Mouse (Mus musculus) frontal cortex, postnatal 10 days (tissue): ENCODE measurements around the gene Hs6st1.
A peak's percentile ranks its signal among the peaks of the same experiment; 100 is the strongest.
"Not testable (repeated sequence)": the region's sequence is repeated elsewhere in the genome, so short reads cannot be mapped to it uniquely, and the experiment has no call there.

ENCODE experiments used
- DNase-seq, 2 experiments: peaks; one replicate each; pipeline ENCODE4 v3.0.0; 2022; ENCODE audit warnings: low spot score in 2 of 2, mixed read lengths in 1 of 2

Gene Hs6st1

GRCm38 (mm10) chr1:36068076-36068475 is at the start of gene Hs6st1:
TSS of gene Hs6st1 (plus strand) at chr1:36068400.
- DNase-seq, result peak; percentile 87 to 90

DNA sequence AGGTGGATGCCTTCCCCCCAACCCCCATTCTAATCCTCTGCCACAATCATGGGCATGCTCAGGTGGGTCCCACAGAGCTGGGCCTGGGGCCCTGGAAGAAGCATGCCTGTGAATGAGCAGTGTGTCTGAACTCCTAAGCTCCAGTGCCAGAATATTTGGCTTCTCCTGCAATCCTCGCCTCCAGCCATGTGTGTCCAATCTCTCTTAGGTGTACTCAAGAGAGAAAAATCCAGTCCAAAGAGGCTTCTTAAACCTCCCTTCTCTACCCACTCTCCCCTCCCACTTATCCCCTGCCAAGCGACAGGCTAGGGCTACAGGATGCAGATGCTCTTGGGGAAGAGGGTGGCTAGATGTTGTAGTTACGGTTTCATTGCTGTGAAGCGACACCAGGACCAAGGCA is 49.6 kb upstream of the Hs6st1 start:
- DNase-seq, result no peak

DNA sequence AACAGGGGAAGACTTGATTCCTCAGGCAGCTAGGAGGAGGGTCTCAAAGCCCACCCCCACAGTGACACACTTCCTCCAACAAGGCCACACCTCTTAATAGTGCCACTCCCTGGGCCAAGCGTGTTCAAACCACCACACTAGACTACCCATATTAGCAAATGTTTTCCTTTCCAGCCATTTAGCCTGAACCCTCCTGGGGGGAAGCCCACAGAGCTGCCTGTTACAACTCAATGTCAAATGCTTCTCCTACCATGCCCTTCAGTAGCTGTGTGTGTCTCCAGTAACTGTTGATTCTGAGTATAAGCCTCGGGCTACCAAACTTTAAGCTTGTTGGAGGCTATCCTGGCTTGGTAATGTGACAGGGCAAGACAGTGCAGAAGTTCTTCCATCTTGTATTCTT is 49.0 kb upstream of the Hs6st1 start:
- DNase-seq, result no peak

DNA sequence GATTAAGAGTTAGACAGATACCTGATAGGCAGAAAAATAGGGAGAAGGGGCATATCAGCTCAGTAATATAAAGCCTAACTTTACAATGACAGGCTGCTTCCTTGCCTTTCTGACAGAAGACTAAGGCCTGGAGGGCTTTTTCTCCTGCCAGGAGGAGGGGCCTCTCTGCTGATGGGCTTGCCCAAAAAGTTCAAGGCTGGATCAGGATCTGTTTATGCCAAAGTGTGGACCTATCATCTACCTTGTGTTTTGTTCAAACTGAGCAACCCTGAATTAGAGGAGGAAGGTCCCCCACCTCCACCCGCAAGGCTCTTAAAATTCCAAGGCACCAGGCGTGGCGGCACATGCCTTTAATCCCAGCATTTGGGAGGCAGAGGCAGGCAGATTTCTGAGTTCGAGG is 47.9 kb upstream of the Hs6st1 start:
- no peak for DNase-seq

- DNase-seq, result peak; percentile 41 to 50
These were observed 37.8 kb upstream of the Hs6st1 start for GRCm38 (mm10) chr1:36030421-36030821.

DNA sequence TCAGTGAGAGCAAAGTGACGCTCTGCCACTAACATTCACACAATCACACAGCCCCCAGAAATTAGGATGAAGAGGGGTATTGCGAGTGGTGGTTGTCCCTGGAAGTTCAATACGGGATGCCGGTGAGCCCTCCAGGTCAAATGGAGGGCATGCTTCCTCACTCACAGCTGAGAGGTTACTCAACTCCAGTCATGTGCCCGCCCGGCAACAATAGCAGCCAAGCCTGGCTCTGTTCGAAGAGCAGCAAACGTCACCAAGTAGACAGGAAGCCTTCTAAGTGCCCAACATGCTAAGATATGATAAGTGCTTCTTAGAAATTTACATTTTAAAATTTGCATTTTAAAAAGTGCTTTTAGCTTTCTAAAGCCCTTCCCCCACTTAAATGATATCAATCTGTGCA is 29.4 kb upstream of the Hs6st1 start:
- no peak for DNase-seq

DNA sequence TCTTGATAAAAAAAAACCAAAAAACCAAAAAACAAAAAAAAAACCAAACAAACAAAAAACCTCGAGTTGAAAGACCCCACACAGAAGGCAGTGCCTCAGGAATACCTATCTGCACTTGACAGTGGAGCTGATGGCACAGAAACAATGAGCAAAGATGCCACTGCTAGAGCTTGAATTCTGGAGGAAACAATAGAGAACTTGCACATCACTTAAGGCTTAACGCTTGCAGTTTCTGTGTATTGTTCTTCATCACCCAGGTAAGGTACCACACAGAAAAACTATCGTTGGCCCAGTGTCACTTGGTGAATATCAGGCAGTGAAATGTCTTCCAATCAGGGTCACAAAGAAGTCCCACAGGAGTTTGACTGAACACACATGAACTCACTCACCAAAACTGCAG is 26.1 kb upstream of the Hs6st1 start:
- no peak for DNase-seq

DNA sequence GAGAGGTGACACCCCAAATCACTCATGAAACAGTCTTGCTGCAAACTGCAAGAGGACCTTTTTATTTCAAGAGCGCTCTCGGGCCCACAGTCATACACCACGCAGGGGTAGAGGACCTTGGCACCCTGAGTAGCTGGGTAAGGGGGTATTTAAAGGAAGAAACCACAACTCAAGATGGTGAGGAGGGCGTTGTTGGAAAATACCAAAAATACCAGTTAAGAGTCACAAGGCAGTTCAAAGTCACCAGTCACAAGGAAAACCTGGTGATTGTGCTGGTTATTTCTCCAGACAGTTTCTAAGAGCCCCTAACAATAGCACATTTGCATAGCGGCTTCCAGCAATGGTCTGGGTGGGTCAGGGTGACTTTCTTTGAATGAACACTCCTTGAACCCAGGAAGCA is 24.4 kb upstream of the Hs6st1 start:
- not testable (repeated sequence) for DNase-seq

GRCm38 (mm10) chr1:36044288-36044687 is 23.9 kb upstream of the Hs6st1 start:
- DNase-seq, result no peak

- no peak for DNase-seq
These were observed 15.5 kb upstream of the Hs6st1 start for GRCm38 (mm10) chr1:36052672-36053071.

DNA sequence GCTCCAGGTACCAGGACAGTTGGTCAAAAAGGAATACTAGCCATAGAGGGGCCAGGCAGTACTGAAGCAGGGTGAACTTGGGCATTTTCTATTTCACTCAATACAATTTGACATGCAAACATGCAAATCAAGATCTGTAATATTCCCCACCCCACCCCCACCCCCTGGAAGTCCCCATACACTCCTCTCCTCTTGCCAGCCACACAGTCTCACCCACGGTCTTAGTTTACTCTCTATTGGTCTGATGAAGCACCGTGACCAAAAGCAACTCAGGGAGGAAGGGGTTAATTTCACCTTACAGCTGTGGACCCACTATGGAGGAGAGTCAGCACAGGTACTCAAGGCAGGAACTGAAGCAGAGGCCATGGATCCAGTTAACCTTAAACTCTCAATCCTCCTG is 14.6 kb upstream of the Hs6st1 start:
- peak in 1 of 2 experiments; percentile 0 for DNase-seq

DNA sequence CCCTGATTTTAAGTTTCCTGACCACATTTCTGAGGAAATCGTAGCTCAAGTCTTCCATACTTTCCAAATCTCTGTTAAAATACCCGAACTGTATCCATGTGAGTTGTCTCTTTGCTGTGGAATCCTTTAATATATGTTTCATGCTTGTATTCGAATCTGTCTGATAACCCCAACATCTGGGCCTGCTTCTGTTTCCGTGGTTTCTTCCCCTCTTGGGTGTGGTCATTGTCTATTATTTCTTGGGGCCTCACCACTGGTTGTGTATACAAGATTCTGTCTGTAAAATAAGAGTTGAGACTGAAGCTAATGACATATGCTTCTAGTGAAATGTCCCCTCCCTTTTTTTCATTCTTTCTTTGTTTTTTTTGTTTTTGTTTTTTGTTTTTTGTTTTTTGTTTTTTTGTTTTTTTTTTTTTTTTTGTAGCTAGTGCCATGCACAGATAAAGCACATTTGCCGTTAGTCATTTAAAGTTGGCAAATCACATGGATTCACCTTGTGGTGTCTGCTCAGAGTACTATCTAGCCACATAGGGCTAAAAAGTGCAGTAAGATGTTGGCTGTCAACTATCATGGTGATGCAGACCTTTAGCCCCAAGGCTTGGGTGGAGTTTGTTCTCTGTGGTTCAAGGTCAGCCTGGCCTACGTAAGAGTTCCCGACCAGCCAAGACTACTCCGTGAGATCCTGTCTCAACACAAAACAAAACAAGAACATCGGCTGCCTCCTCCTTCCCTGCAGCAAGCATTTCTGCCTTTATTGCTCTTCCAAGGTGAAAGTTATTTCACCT is 13.8 kb upstream of the Hs6st1 start:
- no peak for DNase-seq

- peak in 1 of 2 experiments; percentile 0 for DNase-seq
These were observed 13.2 kb upstream of the Hs6st1 start for GRCm38 (mm10) chr1:36054967-36055357.

- DNase-seq, result peak in 1 of 2 experiments; percentile 2
These were observed 8.8 kb upstream of the Hs6st1 start for GRCm38 (mm10) chr1:36059351-36059750.

DNA sequence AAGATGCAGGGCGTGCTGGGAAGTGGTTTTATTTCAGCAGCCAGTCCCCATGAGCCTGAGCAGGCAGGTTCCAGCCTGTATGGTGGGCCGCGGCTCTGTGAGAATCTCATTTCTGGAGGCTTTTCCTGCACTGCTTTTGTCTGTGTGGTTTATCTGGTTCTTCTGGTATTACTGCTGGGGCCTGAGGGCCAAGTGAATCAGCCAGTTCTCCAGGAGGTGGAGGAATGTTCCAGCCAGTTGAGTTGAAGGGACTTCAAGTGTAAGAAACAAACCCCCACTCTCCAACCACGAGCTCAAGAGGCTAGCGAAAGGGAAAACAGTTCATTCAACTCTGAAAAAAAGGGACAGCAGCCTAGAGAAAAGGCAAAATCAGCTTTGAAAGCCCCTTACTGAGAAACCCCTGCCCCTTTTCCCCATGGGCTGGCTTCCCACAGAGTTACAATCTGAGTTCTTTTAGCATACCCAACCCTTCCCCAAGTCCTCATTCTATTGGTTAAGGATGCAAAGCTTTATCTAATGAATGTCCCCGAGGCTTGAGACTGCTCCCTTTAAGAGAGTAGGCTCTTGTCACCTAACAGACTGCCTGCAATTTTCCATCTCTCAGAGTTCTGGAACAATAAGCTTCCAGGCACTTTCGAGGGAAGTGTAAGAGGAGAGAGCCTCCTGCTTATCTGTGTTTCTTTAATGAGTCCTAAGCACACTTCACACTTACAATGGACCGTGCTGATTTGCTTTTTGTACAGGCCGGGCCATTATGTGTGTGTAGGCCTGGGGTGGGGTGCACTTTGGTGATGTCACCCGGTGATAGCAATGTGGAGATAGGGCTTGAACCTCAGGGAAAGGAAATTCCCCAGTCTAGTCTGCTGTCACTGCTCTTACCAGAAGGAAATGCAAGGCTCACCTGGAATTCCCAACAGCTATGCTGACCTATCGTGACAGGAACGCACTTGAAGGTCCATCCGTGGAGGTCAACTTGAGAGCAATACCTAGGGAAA is 7.9 kb upstream of the Hs6st1 start:
- DNase-seq, result peak in 1 of 2 experiments; percentile 2

DNA sequence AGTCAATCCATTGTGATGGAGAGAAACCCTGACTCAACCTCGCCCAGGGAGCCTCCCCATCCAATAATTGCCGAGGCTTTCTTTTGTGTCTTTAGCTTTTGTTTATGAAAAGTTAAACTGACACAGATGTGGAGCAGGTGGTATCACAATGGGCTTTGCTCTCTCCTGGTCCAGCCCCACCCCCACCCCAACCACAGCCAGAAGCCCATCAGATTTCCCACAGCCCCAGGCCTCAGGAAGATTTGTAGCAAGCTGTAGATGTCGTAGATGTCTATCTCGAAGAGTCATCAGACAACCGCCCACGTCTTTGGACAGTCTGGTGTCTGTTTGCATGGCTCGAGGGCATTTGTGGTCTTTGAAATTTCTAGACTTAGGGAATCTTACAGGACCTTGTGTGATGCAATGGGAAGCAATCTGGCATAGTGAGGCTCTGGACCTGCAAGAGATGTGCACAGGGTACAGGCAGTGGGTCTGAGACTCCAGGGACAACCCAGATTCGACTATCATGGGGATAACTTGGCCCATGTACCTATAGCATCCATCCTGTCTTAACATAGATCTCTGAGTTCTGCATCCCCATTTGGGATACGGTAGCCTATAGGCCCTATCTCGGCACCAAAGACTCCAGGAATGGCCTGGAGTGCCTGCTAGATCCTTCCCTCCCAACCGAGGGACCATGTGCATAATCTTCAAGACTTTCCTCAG is 6.8 kb upstream of the Hs6st1 start:
- peak in 1 of 2 experiments; percentile 3 for DNase-seq

DNA sequence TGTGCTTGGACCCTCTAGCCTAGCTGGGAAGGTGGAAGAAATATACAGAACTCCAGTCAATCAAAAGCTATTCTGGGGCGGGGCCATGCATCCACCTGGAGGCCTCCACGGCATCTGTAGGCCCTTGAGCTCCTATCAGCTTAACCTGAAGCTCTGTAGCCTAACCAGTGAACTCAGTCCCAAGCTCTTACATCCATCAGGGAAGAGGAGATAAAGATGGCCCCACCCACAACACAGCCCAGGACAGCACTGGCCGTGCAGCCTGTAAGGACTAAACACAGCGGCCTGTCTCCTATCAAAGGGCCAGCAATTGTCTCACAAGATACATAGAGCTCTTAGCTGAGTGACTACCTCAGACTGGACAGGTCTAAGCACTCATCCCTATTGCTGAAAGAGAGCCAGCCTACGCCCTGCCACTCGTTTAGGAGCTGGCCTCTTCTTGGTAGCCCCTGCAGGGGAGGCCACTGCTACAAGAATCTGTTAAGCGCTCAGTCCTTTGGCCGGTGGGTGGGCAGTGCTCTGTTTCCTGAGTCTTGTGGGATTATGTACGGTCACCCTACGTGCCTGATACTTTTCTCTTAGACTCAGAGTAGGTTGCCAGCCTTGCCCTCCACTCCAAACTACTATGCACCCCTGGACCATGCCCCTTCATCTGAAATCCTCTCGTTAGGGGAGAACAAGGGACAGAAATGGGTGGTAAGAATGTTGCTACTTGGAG is 6.0 kb upstream of the Hs6st1 start:
- DNase-seq, result peak in 1 of 2 experiments; percentile 1

GRCm38 (mm10) chr1:36062826-36063640 is 5.2 kb upstream of the Hs6st1 start:
- DNase-seq, result peak in 1 of 2 experiments; percentile 3

- peak in 1 of 2 experiments; percentile 0 for DNase-seq
These were observed 4.6 kb upstream of the Hs6st1 start for GRCm38 (mm10) chr1:36063641-36063955.

- no peak for DNase-seq
These were observed 4.0 kb upstream of the Hs6st1 start for GRCm38 (mm10) chr1:36064223-36064622.
